Comparison of ENCODE assay signal across 21 mouse cellular contexts in genomic region chr3:65459702-65460101, GRCm38 (mm10).
DNase-seq lines count a peak whose midpoint lies in the region; ATAC-seq lines count a peak whose summit lies in the region.
"Had no signal": no experiment of that assay in that cellular context is flagged by ENCODE, and none has a peak within 500 bp of the region (broad histone marks: within the 10 kb centered on the region; RNA-seq: fewer than 3 reads in every experiment).

No protein-coding gene starts in this region.

- no peak for DNase-seq in hindbrain, embryonic 10.5 days (ENCODE audit: low spot score)
- no peak for DNase-seq in midbrain, embryonic 10.5 days (ENCODE audit: low spot score)
- DNase-seq in lung, postnatal 25 days (ENCODE audit: low spot score): peak; percentile 32
- no peak for DNase-seq in embryo, embryonic 11 days
- DNase-seq: adrenal gland, postnatal 36 days; cerebellum, adult 11-12 months; cerebellum, postnatal 10 days; kidney, adult 2 months; liver, postnatal 0 days; right cerebral cortex, adult 18-20 months had no signal

- 75% methylated on average over 5 of the region's 5 CpGs for WGBS in hindbrain, embryonic 12.5 days
- WGBS in hindbrain, embryonic 10.5 days: 76% methylated on average over 5 of the region's 5 CpGs
- 82% methylated on average over 5 of the region's 5 CpGs for WGBS in midbrain, embryonic 10.5 days
- 74% methylated on average over 5 of the region's 5 CpGs for WGBS in midbrain, embryonic 16.5 days
- WGBS in hindbrain, embryonic 16.5 days: 58% methylated on average over 5 of the region's 5 CpGs

- no peak for ATAC-seq in hindbrain, embryonic 12.5 days (ENCODE audit: low FRiP score)
- no peak for ATAC-seq in midbrain, embryonic 16.5 days
- ATAC-seq in hindbrain, embryonic 16.5 days: peak; percentile 21; the same call in 1 of the 2 replicates
- no peak for ATAC-seq in granulocyte monocyte progenitor cell, adult 5-6 weeks (replicated peaks; ENCODE audit: poor library complexity, severe bottlenecking)
- ATAC-seq: CD4-positive, CD25-positive, alpha-beta regulatory T cell, adult 4 months; liver, postnatal 0 days had no signal

- H3K9ac ChIP-seq in hindbrain, embryonic 12.5 days: no peak overlapping the region
- no peak overlapping the region for H3K9ac ChIP-seq in midbrain, embryonic 16.5 days (ENCODE audit: low read depth, low read length)
- H3K9ac ChIP-seq in hindbrain, embryonic 16.5 days (ENCODE audit: low read depth, low read length): no peak overlapping the region
- H3K9ac ChIP-seq: embryonic facial prominence, embryonic 12.5 days; forebrain, embryonic 12.5 days; liver, postnatal 0 days; midbrain, embryonic 12.5 days; neural tube, embryonic 13.5 days had no signal

- no peaks in the 10 kb centered on the region for H3K9me3 ChIP-seq in hindbrain, embryonic 12.5 days (replicated peaks)
- 0 out of 2 replicates have a peak, but pooled peaks cover 4% of the 10 kb centered on the region for H3K9me3 ChIP-seq in hindbrain, embryonic 10.5 days
- H3K9me3 ChIP-seq in midbrain, embryonic 10.5 days (replicated peaks): no peaks in the 10 kb centered on the region
- H3K9me3 ChIP-seq in midbrain, embryonic 16.5 days (replicated peaks; ENCODE audit: control insufficient read depth, low read length, poor library complexity, severe bottlenecking): no peaks in the 10 kb centered on the region
- H3K9me3 ChIP-seq in hindbrain, embryonic 16.5 days (ENCODE audit: control insufficient read depth, low read length): no peaks in the 10 kb centered on the region
- H3K9me3 ChIP-seq: embryonic facial prominence, embryonic 12.5 days; forebrain, embryonic 12.5 days; midbrain, embryonic 12.5 days; neural tube, embryonic 13.5 days had no signal

- no peak overlapping the region for H3K4me3 ChIP-seq in hindbrain, embryonic 12.5 days
- H3K4me3 ChIP-seq in hindbrain, embryonic 10.5 days: no peak overlapping the region
- H3K4me3 ChIP-seq in midbrain, embryonic 10.5 days: no peak overlapping the region
- no peak overlapping the region for H3K4me3 ChIP-seq in midbrain, embryonic 16.5 days (ENCODE audit: low read depth, low read length)
- H3K4me3 ChIP-seq in hindbrain, embryonic 16.5 days (ENCODE audit: low read length): no peak overlapping the region
- H3K4me3 ChIP-seq: embryonic facial prominence, embryonic 12.5 days; forebrain, embryonic 12.5 days; midbrain, embryonic 12.5 days; neural tube, embryonic 13.5 days had no signal

- no peaks in the 10 kb centered on the region for H3K27me3 ChIP-seq in hindbrain, embryonic 12.5 days
- H3K27me3 ChIP-seq in hindbrain, embryonic 10.5 days (ENCODE audit: insufficient read depth, poor library complexity, severe bottlenecking): no peaks in the 10 kb centered on the region
- H3K27me3 ChIP-seq in midbrain, embryonic 10.5 days (ENCODE audit: low read depth, poor library complexity, severe bottlenecking): no peaks in the 10 kb centered on the region
- no peaks in the 10 kb centered on the region for H3K27me3 ChIP-seq in midbrain, embryonic 16.5 days (ENCODE audit: control insufficient read depth, insufficient read depth, low read depth, low read length)
- no peaks in the 10 kb centered on the region for H3K27me3 ChIP-seq in hindbrain, embryonic 16.5 days (replicated peaks; ENCODE audit: control insufficient read depth, insufficient read depth, low read length)
- H3K27me3 ChIP-seq: embryonic facial prominence, embryonic 12.5 days; forebrain, embryonic 12.5 days; midbrain, embryonic 12.5 days; neural tube, embryonic 13.5 days had no signal

- no peaks in the 10 kb centered on the region for H3K36me3 ChIP-seq in hindbrain, embryonic 12.5 days
- H3K36me3 ChIP-seq in hindbrain, embryonic 10.5 days: no peaks in the 10 kb centered on the region
- H3K36me3 ChIP-seq in midbrain, embryonic 10.5 days: no peaks in the 10 kb centered on the region
- no peaks in the 10 kb centered on the region for H3K36me3 ChIP-seq in midbrain, embryonic 16.5 days (ENCODE audit: control insufficient read depth, insufficient read depth, low read length)
- H3K36me3 ChIP-seq in hindbrain, embryonic 16.5 days (ENCODE audit: control insufficient read depth, insufficient read depth, low read length): no peaks in the 10 kb centered on the region
- H3K36me3 ChIP-seq: embryonic facial prominence, embryonic 12.5 days; forebrain, embryonic 12.5 days; midbrain, embryonic 12.5 days; neural tube, embryonic 13.5 days had no signal

- 0 out of 2 replicates have a peak overlapping the region, but pooled peaks have one; percentile 4 for H3K27ac ChIP-seq in hindbrain, embryonic 12.5 days
- H3K27ac ChIP-seq in hindbrain, embryonic 10.5 days: no peak overlapping the region
- H3K27ac ChIP-seq in midbrain, embryonic 10.5 days (replicated peaks): 0 out of 2 replicates have a peak overlapping the region, but pooled peaks have one; percentile 20
- no peak overlapping the region for H3K27ac ChIP-seq in midbrain, embryonic 16.5 days (ENCODE audit: low read length)
- H3K27ac ChIP-seq in hindbrain, embryonic 16.5 days (ENCODE audit: low read depth, low read length): 0 out of 2 replicates have a peak overlapping the region, but pooled peaks have one; percentile 0
- H3K27ac ChIP-seq: embryonic facial prominence, embryonic 12.5 days; forebrain, embryonic 12.5 days; kidney, postnatal 0 days; midbrain, embryonic 12.5 days; neural tube, embryonic 13.5 days had no signal

- peaks cover 9% of the 10 kb centered on the region for H3K4me1 ChIP-seq in hindbrain, embryonic 12.5 days
- H3K4me1 ChIP-seq in hindbrain, embryonic 10.5 days (replicated peaks): peaks cover 13% of the 10 kb centered on the region
- H3K4me1 ChIP-seq in midbrain, embryonic 10.5 days: peaks cover 20% of the 10 kb centered on the region
- H3K4me1 ChIP-seq in midbrain, embryonic 16.5 days (ENCODE audit: control insufficient read depth, insufficient read depth, low read length): no peaks in the 10 kb centered on the region
- H3K4me1 ChIP-seq in hindbrain, embryonic 16.5 days (ENCODE audit: control insufficient read depth, insufficient read depth, low read depth, low read length): peaks cover 5% of the 10 kb centered on the region; the same call in 1 of the 2 replicates

- no peak overlapping the region for H3K4me2 ChIP-seq in hindbrain, embryonic 12.5 days (replicated peaks)
- no peak overlapping the region for H3K4me2 ChIP-seq in midbrain, embryonic 16.5 days (ENCODE audit: low read length)
- no peak overlapping the region for H3K4me2 ChIP-seq in hindbrain, embryonic 16.5 days (ENCODE audit: low read length)
- H3K4me2 ChIP-seq: embryonic facial prominence, embryonic 12.5 days; forebrain, embryonic 12.5 days; heart, embryonic 11.5 days; midbrain, embryonic 12.5 days; neural tube, embryonic 13.5 days had no signal

Comparison
In these comparisons a context has a peak if more than half of its experiments do, and no peak if none do; other contexts are left out.
1. H3K27ac ChIP-seq: peak in hindbrain, embryonic 12.5 days (single experiment), midbrain, embryonic 10.5 days (single experiment) and hindbrain, embryonic 16.5 days (single experiment); none in hindbrain, embryonic 10.5 days (single experiment) and midbrain, embryonic 16.5 days (single experiment).